Mouse (Mus musculus): ENCODE measurements around the gene Coro1b.

Gene Coro1b

DNA sequence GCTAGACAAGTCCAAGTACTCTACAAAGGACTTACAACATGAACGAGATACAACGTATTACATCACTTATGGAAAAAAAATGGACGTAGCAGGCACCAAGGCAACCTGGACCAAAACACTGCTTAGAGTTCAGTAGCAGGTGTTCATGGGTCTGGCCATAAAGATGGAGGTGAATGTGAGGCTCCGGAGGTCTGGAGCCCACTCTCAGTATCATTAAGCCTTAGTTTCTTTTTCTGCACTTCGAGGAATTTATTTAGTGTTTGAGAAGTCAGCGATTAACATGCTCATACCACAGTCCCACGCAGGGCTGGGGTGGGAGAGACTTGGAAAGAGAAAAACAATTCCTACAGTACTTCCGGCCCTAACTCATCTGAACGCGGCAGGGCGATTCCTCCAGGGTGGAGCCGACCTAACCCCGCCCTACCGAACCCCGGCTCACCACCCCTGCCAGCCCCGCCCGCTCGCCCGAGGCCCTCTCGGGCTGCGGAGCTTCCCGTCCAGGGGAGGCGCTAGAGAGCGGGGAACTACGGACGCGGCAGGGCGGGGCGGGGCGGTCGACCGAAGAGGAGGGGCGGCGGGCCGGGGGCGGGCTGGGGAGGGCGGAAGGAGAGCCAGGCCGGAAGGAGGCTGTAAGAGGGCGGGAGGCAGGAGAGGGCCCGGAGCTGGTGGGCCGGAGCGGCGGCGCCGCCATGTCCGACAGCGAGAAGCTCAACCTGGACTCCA, 43.3 kb downstream of the Coro1b start, which contains the start of gene Ppp1ca:
TSS of gene Ppp1ca (plus strand) at position 538 of the 723 bp plus-strand sequence.
- peak; percentile 93 for DNase-seq (ENCODE audit: low spot score)

- no peak for DNase-seq (ENCODE audit: low spot score)
These were observed 44.0 kb downstream of the Coro1b start for GRCm38 (mm10) chr19:4192251-4192985.

DNA sequence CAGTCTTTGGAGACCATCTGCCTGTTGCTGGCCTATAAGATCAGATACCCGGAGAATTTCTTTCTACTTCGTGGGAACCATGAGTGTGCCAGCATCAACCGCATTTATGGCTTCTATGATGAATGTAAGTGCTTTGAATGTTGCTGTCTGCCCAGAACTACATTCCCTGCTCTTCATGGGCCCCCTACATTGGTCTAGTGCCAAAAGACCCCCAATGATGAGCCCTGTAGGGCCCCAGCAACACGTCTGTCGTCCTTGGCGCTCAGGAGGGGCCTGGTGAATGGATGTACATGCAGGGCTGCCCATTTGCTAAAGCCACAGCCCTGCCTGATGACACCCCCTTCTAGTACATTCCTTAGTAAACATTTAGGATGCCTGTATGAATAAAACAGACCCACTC, 44.7 kb downstream of the Coro1b start:
- DNase-seq (ENCODE audit: low spot score), result no peak

- no peak for DNase-seq (ENCODE audit: low spot score)
These were observed 45.8 kb downstream of the Coro1b start for GRCm38 (mm10) chr19:4194021-4194724.

DNA sequence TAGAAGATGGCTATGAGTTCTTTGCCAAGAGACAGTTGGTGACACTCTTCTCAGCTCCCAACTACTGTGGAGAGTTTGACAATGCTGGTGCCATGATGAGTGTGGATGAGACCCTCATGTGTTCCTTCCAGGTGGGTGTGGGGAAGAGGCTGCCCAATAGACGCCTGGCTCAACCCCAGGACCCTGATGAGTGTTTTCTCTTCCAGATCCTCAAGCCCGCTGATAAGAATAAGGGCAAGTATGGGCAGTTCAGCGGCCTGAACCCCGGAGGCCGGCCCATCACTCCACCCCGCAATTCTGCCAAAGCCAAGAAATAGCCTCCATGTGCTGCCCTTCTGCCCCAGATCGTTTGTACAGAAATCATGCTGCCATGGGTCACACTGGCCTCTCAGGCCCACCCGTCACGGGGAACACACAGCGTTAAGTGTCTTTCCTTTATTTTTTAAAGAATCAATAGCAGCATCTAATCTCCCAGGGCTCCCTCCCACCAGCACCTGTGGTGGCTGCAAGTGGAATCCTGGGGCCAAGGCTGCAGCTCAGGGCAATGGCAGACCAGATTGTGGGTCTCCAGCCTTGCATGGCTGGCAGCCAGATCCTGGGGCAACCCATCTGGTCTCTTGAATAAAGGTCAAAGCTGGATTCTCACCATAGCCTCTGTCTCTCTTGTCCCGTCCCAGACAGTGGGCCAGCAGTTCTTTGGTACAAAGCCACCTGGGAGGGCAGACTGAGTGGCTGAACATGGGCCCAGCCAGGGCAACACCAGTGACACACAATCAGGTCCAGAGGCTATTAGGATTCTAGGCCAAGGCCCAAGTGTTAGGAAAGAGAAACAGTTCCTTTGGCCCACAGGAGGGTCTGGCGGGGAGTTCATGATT, 46.6 kb downstream of the Coro1b start:
- DNase-seq (ENCODE audit: low spot score), result no peak

DNA sequence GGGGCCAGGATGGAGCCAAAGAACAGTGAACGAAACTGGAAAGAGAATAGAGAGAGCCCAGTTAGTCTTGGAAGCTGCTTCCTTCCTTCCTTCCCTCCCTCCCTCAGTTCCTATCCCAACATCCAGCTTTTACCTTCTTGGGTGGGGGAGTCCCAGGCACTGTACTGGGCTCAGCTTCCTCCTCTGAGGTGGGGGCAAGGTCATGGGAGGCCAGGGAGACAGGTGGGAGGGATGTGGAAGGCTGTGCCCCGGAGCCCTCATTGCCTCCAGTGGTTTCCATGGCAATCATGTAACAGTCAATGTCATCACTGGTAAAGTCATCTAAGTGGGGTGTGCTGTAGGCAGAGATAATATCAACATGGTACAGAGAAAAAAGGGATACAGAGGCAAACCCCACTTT, 47.6 kb downstream of the Coro1b start:
- no peak for DNase-seq (ENCODE audit: low spot score)

DNA sequence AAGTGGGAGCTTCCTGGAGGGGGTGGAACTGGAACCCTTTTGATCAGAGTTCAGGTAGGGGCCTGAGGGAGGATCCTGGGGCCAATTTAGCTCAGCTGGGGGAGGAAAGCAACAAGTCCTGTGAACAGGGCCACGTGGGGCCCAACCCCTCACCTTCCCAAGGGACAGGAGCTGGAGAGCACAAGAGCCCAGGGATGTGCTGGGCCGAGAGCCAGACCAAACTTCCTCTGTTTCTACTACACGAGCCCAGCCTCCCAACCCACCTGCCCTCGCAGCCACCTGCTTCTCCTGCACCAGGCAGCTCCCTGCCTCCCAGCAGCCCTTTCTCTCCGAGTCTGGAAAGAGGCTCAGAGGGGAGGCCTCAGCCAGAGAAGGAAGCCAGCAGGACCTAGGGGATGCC, 48.1 kb downstream of the Coro1b start:
- DNase-seq (ENCODE audit: low spot score), result no peak

GRCm38 (mm10) chr19:4197180-4197579, 48.8 kb downstream of the Coro1b start:
- no peak for DNase-seq (ENCODE audit: low spot score)

GRCm38 (mm10) chr19:4201291-4201909, 53.0 kb downstream of the Coro1b start, which contains the start of gene Rad9a:
Gene Rad9a (minus strand): TSS chr19:4201662.
- peak; percentile 93 for DNase-seq (ENCODE audit: low spot score)

DNA sequence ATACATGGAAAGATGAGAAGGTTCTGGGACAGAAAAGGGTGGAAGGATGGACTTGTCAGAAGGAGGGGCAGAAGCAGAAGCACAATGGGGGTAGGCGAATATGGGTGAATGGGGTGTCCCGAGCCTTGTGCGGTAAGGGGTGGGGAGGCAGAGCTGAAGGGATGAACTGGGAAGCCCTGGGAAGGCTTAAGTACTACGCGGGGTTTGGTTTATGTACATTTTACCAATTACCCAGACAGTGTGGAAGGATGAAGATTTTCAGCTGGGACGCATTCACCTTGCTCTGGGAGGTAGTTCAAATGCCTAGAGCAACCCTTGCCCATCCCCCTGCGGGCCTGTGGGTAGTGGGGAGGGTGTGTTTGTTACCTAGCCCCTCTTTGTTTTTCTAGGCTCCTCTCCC, 53.7 kb downstream of the Coro1b start:
- DNase-seq (ENCODE audit: low spot score), result no peak

GRCm38 (mm10) chr19:4203148-4203547, 54.7 kb downstream of the Coro1b start:
- no peak for DNase-seq (ENCODE audit: low spot score)

Data from testis, postnatal 14 days (tissue).